Mouse (Mus musculus) pancreas, adult 10 weeks (tissue): ENCODE measurements around the gene Mslnl. TPM values are rescaled to one million over a fixed set of nuclear protein-coding genes. Genes with fewer than 3 reads are reported as not detected.

Experiments
- polyA plus RNA-seq: library from polyadenylated mRNA; stranded (reverse); fragments of 350-450 nt; fragmentation: Illumina TruSeq; extraction: RNeasy Lipid Tissue Mini Kit (QIAGEN cat#74804); gene quantifications from one replicate; pipeline ENCODE4 v1.2.3, GENCODE M21; 2015; ENCODE audit warnings: low read depth, low replicate concordance; ENCODE audit not compliant: insufficient read depth

Mslnl gene
- polyA plus RNA-seq: not detected

DNA sequence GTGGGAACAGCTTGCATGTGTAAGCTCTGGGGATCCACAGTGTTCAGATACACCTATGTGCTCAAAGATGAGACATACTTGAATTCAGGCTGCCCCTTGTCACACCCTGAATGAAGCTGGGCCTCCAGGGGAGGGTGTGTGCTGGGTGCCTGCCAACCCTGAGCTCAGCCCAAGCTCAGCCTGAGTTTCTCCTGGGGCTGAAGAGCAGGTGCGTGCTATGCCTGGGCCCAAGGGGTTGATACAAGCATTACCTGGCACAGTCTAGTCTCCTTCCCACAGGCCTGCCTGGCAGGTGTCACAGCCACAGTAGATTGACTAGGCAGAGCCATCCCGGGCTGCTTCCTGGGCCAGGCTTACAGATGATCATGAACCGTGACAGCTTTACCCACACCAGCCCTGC lies at the start of gene Mslnl:
Mslnl (plus strand) TSS at position 298 of the 400 bp plus-strand sequence.

DNA sequence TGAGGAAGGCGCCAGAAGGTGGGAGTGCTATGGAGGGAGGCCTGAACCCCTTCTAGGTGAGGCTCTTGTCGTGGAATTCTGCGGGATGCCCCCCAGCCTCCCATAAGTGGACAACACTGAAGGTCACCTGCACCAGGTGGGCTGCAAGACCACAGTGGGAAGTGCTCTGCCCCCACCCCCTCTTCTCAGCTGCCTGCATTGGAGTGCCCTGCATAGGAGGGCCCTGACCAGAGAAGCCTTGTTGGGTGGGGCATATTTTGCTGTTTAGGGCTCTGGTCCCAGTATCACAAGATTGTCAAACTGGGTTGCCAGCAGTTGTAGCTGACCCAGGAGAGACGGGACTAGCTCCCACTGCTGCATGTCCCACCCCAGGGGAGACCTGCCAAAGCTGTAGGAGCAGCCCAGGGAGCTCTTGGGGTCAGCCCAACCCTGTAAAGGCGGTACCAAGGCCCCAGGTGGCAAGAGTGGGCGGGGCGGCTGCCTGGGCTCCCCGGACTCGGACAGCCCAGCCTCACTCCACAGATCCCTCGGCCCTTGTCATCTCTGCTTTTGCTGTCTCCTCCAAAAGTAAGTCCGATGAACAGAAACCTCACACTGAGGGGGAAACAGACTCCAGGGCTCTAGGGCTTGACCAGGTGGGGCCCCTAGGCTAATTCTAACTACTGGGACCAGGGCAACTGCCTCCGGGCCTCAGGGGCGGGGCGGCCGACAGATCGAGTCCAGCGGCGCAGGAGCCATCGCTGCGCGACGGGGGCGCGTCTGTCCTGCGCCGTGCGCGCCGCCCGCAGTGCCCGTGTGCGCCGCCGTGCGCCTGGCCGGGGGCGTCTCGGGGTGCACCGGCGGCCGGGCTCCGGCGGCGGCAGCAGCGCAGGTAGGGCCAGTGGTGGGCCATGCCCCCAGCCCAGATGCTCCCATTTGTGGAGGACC lies 18.9 kb upstream of the Mslnl start, which contains the start of gene Gng13:
Gng13 (plus strand) TSS at position 461 of the 927 bp plus-strand sequence.

DNA sequence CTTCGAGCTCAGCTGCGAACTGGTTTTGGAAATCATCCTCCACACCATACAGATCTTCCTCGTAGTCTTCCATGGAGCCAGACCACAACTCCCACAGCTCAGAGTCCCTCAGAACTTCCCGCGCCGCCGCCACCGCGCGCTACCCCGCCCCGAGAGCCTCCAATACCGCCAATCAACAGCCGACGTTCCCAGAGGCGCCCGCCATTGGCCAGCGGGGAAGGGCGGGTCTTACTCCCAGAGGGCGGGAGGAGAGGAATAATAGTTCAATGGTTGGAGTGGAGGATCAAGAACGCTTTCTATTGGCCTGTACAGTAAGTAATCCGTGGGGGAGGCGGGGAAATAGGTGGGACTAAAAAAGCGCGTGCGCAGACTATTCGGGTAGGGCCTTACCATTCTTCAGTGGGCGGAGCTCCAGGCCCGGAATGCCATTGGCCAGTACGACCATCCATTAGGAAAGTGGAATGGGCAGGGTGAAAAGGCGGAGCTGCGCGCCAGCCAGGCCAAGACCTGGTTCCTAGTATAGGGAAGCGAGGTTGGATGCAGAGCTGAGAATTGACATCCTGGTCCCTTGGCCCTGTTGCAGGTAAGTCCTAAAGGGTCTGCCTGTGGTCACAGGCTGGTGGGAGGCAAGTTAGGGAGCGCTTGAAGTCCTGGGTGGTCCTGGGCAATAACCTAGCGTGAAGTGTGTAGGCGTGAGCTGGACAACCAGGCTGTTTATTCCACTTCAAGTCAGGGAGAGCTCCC lies 8.4 kb upstream of the Mslnl start, which contains the start of the genes Chtf18 and Rpusd1:
Chtf18 (minus strand) TSS at position 155 of the 744 bp plus-strand sequence.
Rpusd1 (plus strand) TSS at position 406 of the 744 bp plus-strand sequence.

DNA sequence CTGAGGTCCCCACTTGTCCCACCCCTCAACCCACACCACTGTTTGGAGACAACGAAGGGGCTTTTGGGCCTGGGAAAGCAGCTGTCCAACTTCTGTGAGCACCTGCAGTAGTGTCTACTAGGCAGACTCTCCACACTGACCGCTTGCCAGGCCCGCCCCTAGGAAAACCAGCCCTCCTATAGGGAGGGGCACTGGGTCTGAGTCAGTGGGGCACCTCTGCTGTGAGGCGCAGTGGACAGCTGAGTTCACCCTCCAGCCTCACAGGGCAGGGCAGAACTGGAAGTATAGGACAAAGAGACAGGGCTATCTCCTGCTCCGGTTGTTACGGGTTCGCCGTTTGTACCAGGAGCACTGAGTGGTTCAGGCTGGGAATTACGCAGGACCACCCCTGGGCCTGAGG lies 18.4 kb downstream of the Mslnl start, which contains the start of gene Msln:
Msln (minus strand) TSS at position 138 of the 400 bp plus-strand sequence.

DNA sequence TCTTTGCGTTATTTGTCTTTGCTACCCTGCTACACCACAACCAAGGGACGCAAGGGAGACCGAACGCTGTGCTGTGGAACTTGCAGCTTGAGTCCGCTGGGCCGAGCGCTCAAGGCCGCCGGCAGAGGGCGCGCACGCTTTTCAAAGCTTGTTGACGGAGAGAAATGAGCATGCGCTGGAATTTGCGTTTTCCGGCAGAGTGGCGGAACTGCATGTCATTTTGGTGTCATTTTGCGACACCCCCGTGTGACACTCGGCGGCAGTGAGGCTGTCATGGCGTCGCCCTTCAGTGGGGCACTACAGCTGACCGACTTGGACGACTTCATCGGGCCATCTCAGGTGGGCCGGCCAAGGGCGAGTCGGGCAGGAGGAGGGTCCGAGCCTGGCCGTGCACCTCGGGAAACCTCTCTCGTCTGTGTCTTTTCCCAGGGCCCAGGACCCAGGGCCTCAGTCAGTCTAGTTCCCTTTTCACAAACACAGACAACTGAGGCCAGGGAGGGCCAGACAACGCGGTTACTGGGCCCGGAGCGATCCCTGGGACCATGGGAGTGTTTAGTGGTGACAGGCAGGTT lies 37.8 kb downstream of the Mslnl start, which contains the start of gene Narfl:
Narfl (plus strand) TSS at position 228 of the 572 bp plus-strand sequence.

DNA sequence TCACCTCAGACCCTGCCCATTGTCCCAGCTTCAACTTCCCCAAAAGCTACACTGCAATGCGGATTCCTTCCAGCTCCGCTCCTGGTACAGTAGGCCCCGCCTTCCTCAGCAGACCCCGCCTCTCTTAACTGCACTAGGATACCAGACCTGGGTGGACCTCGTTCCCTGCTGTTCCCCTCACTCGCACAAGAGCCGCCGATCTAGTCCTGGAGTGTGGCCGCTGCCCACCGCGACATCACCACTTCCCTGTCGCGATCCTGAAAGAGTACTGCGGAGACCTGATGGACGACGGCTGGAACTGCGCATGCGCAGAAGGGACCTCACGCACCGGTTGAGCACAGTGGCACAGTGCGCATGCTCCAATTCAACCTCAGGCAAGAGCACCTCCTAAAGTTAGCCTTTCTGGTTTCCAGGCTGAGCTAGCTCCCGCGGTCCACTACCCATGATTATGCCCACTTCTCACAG lies 49.5 kb downstream of the Mslnl start, which contains the start of gene Haghl:
Haghl (minus strand) TSS at position 393 of the 465 bp plus-strand sequence.

DNA sequence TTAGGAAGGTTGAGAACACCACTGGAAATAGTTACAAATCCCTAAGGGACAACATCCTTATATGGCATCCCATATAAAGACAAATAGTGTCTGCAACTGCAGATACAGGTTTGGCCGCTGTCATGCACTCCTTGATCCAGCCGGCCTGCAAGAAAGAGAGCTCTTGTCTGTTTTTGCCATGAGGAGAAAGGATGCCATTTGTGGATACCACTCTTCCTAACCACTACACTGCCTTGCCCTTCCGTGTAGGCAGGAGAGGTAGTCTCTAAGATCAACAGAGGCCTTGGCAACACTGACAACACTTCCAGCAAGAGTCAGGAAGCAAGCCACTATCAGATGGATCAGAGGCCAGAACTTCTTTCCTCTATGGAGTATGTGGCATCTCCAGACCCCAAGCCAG lies 50.4 kb downstream of the Mslnl start, which contains the start of gene Ccdc78:
Ccdc78 (plus strand) TSS at position 301 of the 400 bp plus-strand sequence.

DNA sequence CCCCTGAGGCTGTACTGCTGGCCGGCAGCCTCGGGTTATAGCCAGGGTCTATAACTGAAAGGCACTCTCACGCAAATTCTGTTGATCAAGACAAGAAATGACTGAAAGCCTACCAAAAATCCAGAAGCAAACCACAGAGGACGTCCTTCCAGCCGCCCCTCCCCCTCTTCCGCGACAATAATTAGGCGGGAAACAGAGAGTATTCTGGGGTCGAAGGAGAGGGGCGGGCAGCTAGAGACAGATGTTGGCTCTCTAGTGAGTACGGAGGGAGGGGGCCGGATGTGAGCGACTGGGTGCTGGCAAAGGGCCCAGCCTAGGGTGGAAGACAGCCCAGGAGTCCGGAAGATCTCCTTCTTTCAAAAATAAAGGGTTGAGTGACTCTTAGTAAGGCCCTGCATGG lies 56.8 kb downstream of the Mslnl start, which contains the start of gene Fam173a:
Fam173a (minus strand) TSS at position 287 of the 400 bp plus-strand sequence.

DNA sequence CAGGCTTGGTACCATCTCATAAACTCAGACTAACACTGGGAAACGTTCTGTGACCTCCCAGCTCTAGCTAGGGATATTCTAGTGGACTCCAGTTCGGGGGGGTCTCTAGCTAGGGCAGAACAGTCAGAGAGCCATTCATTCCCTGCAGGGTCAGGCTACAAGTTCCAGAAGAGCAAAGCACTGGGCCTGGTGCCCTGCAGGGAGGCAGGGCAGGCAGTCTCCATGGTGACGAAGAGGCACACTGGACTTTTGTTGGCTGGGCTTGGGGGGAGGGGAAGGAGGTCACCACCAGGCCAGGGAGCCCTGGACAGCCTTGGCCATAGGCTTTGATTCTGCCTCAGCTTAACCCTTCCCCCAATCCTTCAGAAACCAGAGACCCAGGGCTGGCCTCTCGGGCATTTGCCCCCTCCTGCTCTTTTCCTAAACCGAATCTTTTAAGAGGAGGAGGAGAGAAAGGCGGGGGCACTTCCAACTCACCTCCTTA lies 59.8 kb downstream of the Mslnl start, which contains the start of gene AC134908.4:
AC134908.4 (minus strand) TSS at position 51 of the 484 bp plus-strand sequence.

DNA sequence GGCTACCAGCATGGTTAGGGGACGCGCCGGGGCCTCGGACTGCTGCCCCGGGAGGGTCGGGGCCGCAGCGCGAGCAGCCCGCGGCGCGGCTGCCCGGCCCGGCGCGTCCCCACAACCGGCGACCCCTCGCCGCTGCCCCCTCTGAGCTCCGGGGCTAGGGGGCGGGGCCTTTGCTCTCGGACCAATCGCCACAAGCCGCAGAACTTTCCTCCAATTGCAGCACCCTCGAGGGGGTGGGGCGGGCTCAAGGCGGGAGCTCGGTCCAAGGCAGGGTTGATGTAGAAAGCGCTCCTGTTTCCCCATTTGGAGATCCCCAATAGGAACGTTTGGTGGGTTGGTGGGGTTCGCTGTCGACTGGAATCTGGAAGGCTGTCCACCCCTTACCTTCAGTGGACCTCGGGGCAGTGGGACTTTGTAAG lies 61.1 kb downstream of the Mslnl start, which contains the start of gene Metrn:
Metrn (minus strand) TSS at position 186 of the 419 bp plus-strand sequence.

Other genes starting within 250 kb of the Mslnl start
- gene Sstr5, start 238.8 kb upstream of the Mslnl start, polyA plus RNA-seq: not detected
- gene Sox8, start 165.4 kb upstream of the Mslnl start, polyA plus RNA-seq: not detected
- gene Lmf1, start 157.0 kb upstream of the Mslnl start, polyA plus RNA-seq: 6.1 TPM
- not detected for gene Gng13, start 18.9 kb upstream of the Mslnl start, polyA plus RNA-seq
- gene Chtf18, start 8.6 kb upstream of the Mslnl start, polyA plus RNA-seq: 1.3 TPM
- gene Rpusd1, start 8.4 kb upstream of the Mslnl start, polyA plus RNA-seq: 4.7 TPM
- 29.2 TPM for gene Msln, start 18.3 kb downstream of the Mslnl start, polyA plus RNA-seq
- gene Narfl, start 37.7 kb downstream of the Mslnl start, polyA plus RNA-seq: 9.7 TPM
- 9.3 TPM for gene Haghl, start 49.6 kb downstream of the Mslnl start, polyA plus RNA-seq
- not detected for gene Ccdc78, start 50.5 kb downstream of the Mslnl start, polyA plus RNA-seq
- gene Fam173a, start 56.9 kb downstream of the Mslnl start, polyA plus RNA-seq: 35.5 TPM
- gene AC134908.4, start 59.6 kb downstream of the Mslnl start, polyA plus RNA-seq: not detected
- gene Metrn, start 61.1 kb downstream of the Mslnl start, polyA plus RNA-seq: 7.6 TPM
- gene Fbxl16, start 73.0 kb downstream of the Mslnl start, polyA plus RNA-seq: 9.7 TPM
- 5.2 TPM for gene Wdr24, start 87.6 kb downstream of the Mslnl start, polyA plus RNA-seq
- gene Jmjd8, start 92.8 kb downstream of the Mslnl start, polyA plus RNA-seq: 31.5 TPM
- 46.1 TPM for gene Stub1, start 97.4 kb downstream of the Mslnl start, polyA plus RNA-seq
- 2.8 TPM for gene Rhbdl1, start 101.3 kb downstream of the Mslnl start, polyA plus RNA-seq
- gene Gm20683, start 105.7 kb downstream of the Mslnl start, polyA plus RNA-seq: 4.0 TPM
- gene Rhot2, start 108.8 kb downstream of the Mslnl start, polyA plus RNA-seq: 10.2 TPM
- gene Wdr90, start 125.5 kb downstream of the Mslnl start, polyA plus RNA-seq: 13.6 TPM
- 44.5 TPM for gene Mcrip2, start 132.7 kb downstream of the Mslnl start, polyA plus RNA-seq
- gene Mettl26, start 139.0 kb downstream of the Mslnl start, polyA plus RNA-seq: 26.2 TPM
- 1.3 TPM for gene Wfikkn1, start 144.8 kb downstream of the Mslnl start, polyA plus RNA-seq
- 5.7 TPM for gene Rab40c, start 183.7 kb downstream of the Mslnl start, polyA plus RNA-seq
- 18.6 TPM for gene Pigq, start 208.9 kb downstream of the Mslnl start, polyA plus RNA-seq
- not detected for gene Nhlrc4, start 208.9 kb downstream of the Mslnl start, polyA plus RNA-seq
- gene A930017K11Rik, start 216.5 kb downstream of the Mslnl start, polyA plus RNA-seq: not detected
- gene Capn15, start 249.8 kb downstream of the Mslnl start, polyA plus RNA-seq: 8.6 TPM